Mouse (Mus musculus): ENCODE data around the gene Fsip1. TPM values are rescaled to one million over a fixed set of nuclear protein-coding genes. Genes with fewer than 3 reads are reported as not detected.

Fsip1 gene
- polyA plus RNA-seq, 1 experiment: 29.8 TPM

GRCm38 (mm10) chr2:118118515-118118914 lies 138.3 kb downstream of the Fsip1 start:
- no peak for TF ChIP-seq CTCF (IDR thresholded peaks at IDR 0.05; ENCODE audit: control insufficient read depth, insufficient read depth, insufficient replicate concordance, low read depth, low read length)
- no peak for TF ChIP-seq POLR2A (IDR thresholded peaks at IDR 0.05; ENCODE audit: control insufficient read depth, low read depth, low read length)
- Histone ChIP-seq H3K27ac (ENCODE audit: control insufficient read depth, insufficient read depth, low read depth, low read length) (no peak overlapping the region), H3K4me1 (ENCODE audit: control insufficient read depth, insufficient read depth, low read length) (no peaks in the 10 kb centered on the region), H3K4me3 (ENCODE audit: control insufficient read depth, low read depth, low read length) (no peak overlapping the region), H3K27me3 (ENCODE audit: control insufficient read depth, insufficient read depth, low read length) (no peaks in the 10 kb centered on the region), H3K36me3 (ENCODE audit: control insufficient read depth, insufficient read depth, low read length) (no peaks in the 10 kb centered on the region)

GRCm38 (mm10) chr2:118118045-118118444 lies 138.7 kb downstream of the Fsip1 start:
- no peak overlapping the region for H3K4me3 ChIP-seq (ENCODE audit: control insufficient read depth, low read depth, low read length)
- no peaks in the 10 kb centered on the region for H3K36me3 ChIP-seq (ENCODE audit: control insufficient read depth, insufficient read depth, low read length)
- no peak for TF ChIP-seq POLR2A (IDR thresholded peaks at IDR 0.05; ENCODE audit: control insufficient read depth, low read depth, low read length)
- TF ChIP-seq CTCF (IDR thresholded peaks at IDR 0.05; ENCODE audit: control insufficient read depth, insufficient read depth, insufficient replicate concordance, low read depth, low read length): no peak
- H3K27me3 ChIP-seq (ENCODE audit: control insufficient read depth, insufficient read depth, low read length): no peaks in the 10 kb centered on the region
- H3K27ac ChIP-seq (ENCODE audit: control insufficient read depth, insufficient read depth, low read depth, low read length): no peak overlapping the region
- peaks cover 1% of the 10 kb centered on the region; the same call in 1 of the 2 replicates for H3K4me1 ChIP-seq (ENCODE audit: control insufficient read depth, insufficient read depth, low read length)

GRCm38 (mm10) chr2:118117401-118117800 lies 139.4 kb downstream of the Fsip1 start:
- Histone ChIP-seq H3K36me3 (ENCODE audit: control insufficient read depth, insufficient read depth, low read length) (no peaks in the 10 kb centered on the region), H3K27ac (ENCODE audit: control insufficient read depth, insufficient read depth, low read depth, low read length) (no peak overlapping the region)
- TF ChIP-seq CTCF (IDR thresholded peaks at IDR 0.05; ENCODE audit: control insufficient read depth, insufficient read depth, insufficient replicate concordance, low read depth, low read length): no peak
- TF ChIP-seq POLR2A (IDR thresholded peaks at IDR 0.05; ENCODE audit: control insufficient read depth, low read depth, low read length): no peak

GRCm38 (mm10) chr2:118116754-118117290 lies 139.9 kb downstream of the Fsip1 start:
- no peaks in the 10 kb centered on the region for H3K36me3 ChIP-seq (ENCODE audit: control insufficient read depth, insufficient read depth, low read length)
- peaks cover 5% of the 10 kb centered on the region for H3K4me1 ChIP-seq (ENCODE audit: control insufficient read depth, insufficient read depth, low read length)
- H3K27me3 ChIP-seq (ENCODE audit: control insufficient read depth, insufficient read depth, low read length): no peaks in the 10 kb centered on the region
- no peak overlapping the region for H3K27ac ChIP-seq (ENCODE audit: control insufficient read depth, insufficient read depth, low read depth, low read length)
- TF ChIP-seq POLR2A (IDR thresholded peaks at IDR 0.05; ENCODE audit: control insufficient read depth, low read depth, low read length): no peak
- no peak for TF ChIP-seq CTCF (IDR thresholded peaks at IDR 0.05; ENCODE audit: control insufficient read depth, insufficient read depth, insufficient replicate concordance, low read depth, low read length)
- H3K4me3 ChIP-seq (ENCODE audit: control insufficient read depth, low read depth, low read length): no peak overlapping the region

More at GRCm38 (mm10) chr2:118117401-118117800, 139.4 kb downstream of the Fsip1 start:
- no peaks in the 10 kb centered on the region for H3K27me3 ChIP-seq (ENCODE audit: control insufficient read depth, insufficient read depth, low read length)
- no peak overlapping the region for H3K4me3 ChIP-seq (ENCODE audit: control insufficient read depth, low read depth, low read length)
- peaks cover 4% of the 10 kb centered on the region; the same call in 1 of the 2 replicates for H3K4me1 ChIP-seq (ENCODE audit: control insufficient read depth, insufficient read depth, low read length)

GRCm38 (mm10) chr2:118116180-118116579 lies 140.6 kb downstream of the Fsip1 start:
- H3K4me3 ChIP-seq (ENCODE audit: control insufficient read depth, low read depth, low read length): no peak overlapping the region
- no peaks in the 10 kb centered on the region for H3K27me3 ChIP-seq (ENCODE audit: control insufficient read depth, insufficient read depth, low read length)
- TF ChIP-seq POLR2A (IDR thresholded peaks at IDR 0.05; ENCODE audit: control insufficient read depth, low read depth, low read length) (no peak), CTCF (IDR thresholded peaks at IDR 0.05; ENCODE audit: control insufficient read depth, insufficient read depth, insufficient replicate concordance, low read depth, low read length) (no peak)
- H3K36me3 ChIP-seq (ENCODE audit: control insufficient read depth, insufficient read depth, low read length): no peaks in the 10 kb centered on the region
- H3K4me1 ChIP-seq (ENCODE audit: control insufficient read depth, insufficient read depth, low read length): peaks cover 6% of the 10 kb centered on the region
- H3K27ac ChIP-seq (ENCODE audit: control insufficient read depth, insufficient read depth, low read depth, low read length): no peak overlapping the region

- Histone ChIP-seq H3K4me3 (ENCODE audit: control insufficient read depth, low read depth, low read length) (no peak overlapping the region), H3K27me3 (ENCODE audit: control insufficient read depth, insufficient read depth, low read length) (no peaks in the 10 kb centered on the region), H3K4me1 (ENCODE audit: control insufficient read depth, insufficient read depth, low read length) (peaks cover 6% of the 10 kb centered on the region), H3K36me3 (ENCODE audit: control insufficient read depth, insufficient read depth, low read length) (no peaks in the 10 kb centered on the region), H3K27ac (ENCODE audit: control insufficient read depth, insufficient read depth, low read depth, low read length) (no peak overlapping the region)
- TF ChIP-seq CTCF (IDR thresholded peaks at IDR 0.05; ENCODE audit: control insufficient read depth, insufficient read depth, insufficient replicate concordance, low read depth, low read length): no peak
- TF ChIP-seq POLR2A (IDR thresholded peaks at IDR 0.05; ENCODE audit: control insufficient read depth, low read depth, low read length): no peak
Observed at GRCm38 (mm10) chr2:118115647-118116046, 141.1 kb downstream of the Fsip1 start.

- H3K4me3 ChIP-seq (ENCODE audit: control insufficient read depth, low read depth, low read length): no peak overlapping the region
- H3K4me1 ChIP-seq (ENCODE audit: control insufficient read depth, insufficient read depth, low read length): peaks cover 10% of the 10 kb centered on the region
- TF ChIP-seq POLR2A (IDR thresholded peaks at IDR 0.05; ENCODE audit: control insufficient read depth, low read depth, low read length): no peak
- H3K27ac ChIP-seq (ENCODE audit: control insufficient read depth, insufficient read depth, low read depth, low read length): no peak overlapping the region
- H3K27me3 ChIP-seq (ENCODE audit: control insufficient read depth, insufficient read depth, low read length): no peaks in the 10 kb centered on the region
- no peaks in the 10 kb centered on the region for H3K36me3 ChIP-seq (ENCODE audit: control insufficient read depth, insufficient read depth, low read length)
Observed at GRCm38 (mm10) chr2:118114671-118115070, 142.1 kb downstream of the Fsip1 start.

All from testis, adult 2 months (tissue).